Mouse (Mus musculus) MEL (cell line): Measurements from ENCODE around the gene Mup22. TPM values are rescaled to one million over a fixed set of nuclear protein-coding genes. Genes with fewer than 3 reads are reported as not detected.
"Not testable (repeated sequence)": the region's sequence is repeated elsewhere in the genome, so short reads cannot be mapped to it uniquely, and the experiment has no call there.

ENCODE experiments used
- DNase-seq: peaks from one replicate; pipeline ENCODE4 v3.0.0; 2011; ENCODE audit warnings: low read depth, low spot score
- H3K27ac ChIP-seq: 2 replicates; pipeline ENCODE4 v1.5.1; 2012; ENCODE audit warnings: low read depth, mild to moderate bottlenecking, control low read depth, low read length, moderate library complexity; ENCODE audit not compliant: control insufficient read depth
- H3K27me3 ChIP-seq, 2 experiments: fragments of 150-350 bp in 1 of 2; sonication (generic) in 1 of 2; 2 replicates each; pipeline ENCODE4 v1.6.1; 2012; ENCODE audit warnings: low read length in 2 of 2, mild to moderate bottlenecking in 2 of 2, improper control_type of control experiment in 1 of 2, moderate library complexity in 1 of 2; ENCODE audit not compliant: insufficient read depth in 2 of 2, control insufficient read depth in 1 of 2
- H3K36me3 ChIP-seq, 2 experiments: 2 replicates each; pipeline ENCODE4 v1.6.1; 2012 to 2014; ENCODE audit warnings: low read length in 2 of 2, improper control_type of control experiment in 1 of 2, inconsistent platforms in 1 of 2, mild to moderate bottlenecking in 1 of 2; ENCODE audit not compliant: insufficient read depth in 2 of 2, control insufficient read depth in 1 of 2
- H3K4me1 ChIP-seq, 2 experiments: fragments of 150-350 bp in 1 of 2; sonication (generic) in 1 of 2; 2 replicates each; pipeline ENCODE4 v1.6.1; 2012; ENCODE audit warnings: low read length in 2 of 2, improper control_type of control experiment in 1 of 2, mild to moderate bottlenecking in 1 of 2; ENCODE audit not compliant: insufficient read depth in 2 of 2, control insufficient read depth in 1 of 2
- H3K4me3 ChIP-seq, 2 experiments: fragments of 150-350 bp in 1 of 2; sonication (generic) in 1 of 2; 2 replicates each; pipeline ENCODE4 v1.5.1; 2012; ENCODE audit warnings: low read depth in 2 of 2, low read length in 2 of 2, mild to moderate bottlenecking in 2 of 2, moderate library complexity in 2 of 2, control low read depth in 1 of 2, improper control_type of control experiment in 1 of 2; ENCODE audit not compliant: control insufficient read depth in 1 of 2, insufficient read depth in 1 of 2
- H3K79me2 ChIP-seq: 2 replicates; pipeline ENCODE4 v1.6.1; 2012; ENCODE audit warnings: mild to moderate bottlenecking, low read length, moderate library complexity; ENCODE audit not compliant: control insufficient read depth, poor library complexity, insufficient read depth
- H3K9ac ChIP-seq: 2 replicates; pipeline ENCODE4 v1.6.1; 2012; ENCODE audit warnings: low read depth, mild to moderate bottlenecking, control low read depth, low read length, moderate library complexity; ENCODE audit not compliant: control insufficient read depth, poor library complexity, severe bottlenecking
- H3K9me3 ChIP-seq: fragments of 150-350 bp; sonication (generic); replicated peaks from 2 replicates; pipeline ENCODE4 v1.6.1; 2012; ENCODE audit warnings: mild to moderate bottlenecking, low read length, improper control_type of control experiment, moderate library complexity; ENCODE audit not compliant: insufficient read depth
- polyA plus RNA-seq, 2 experiments: library from polyadenylated mRNA; stranded (reverse) in 1 of 2; unstranded in 1 of 2; fragments of >175 nt in 1 of 2; fragments of >200 nt in 1 of 2; gene quantifications; 2 replicates each; pipeline versions ENCODE4 v1.2.1 to v1.2.4; 2012; ENCODE audit warnings: low replicate concordance in 2 of 2, low read depth in 1 of 2; ENCODE audit not compliant: insufficient read length in 2 of 2, insufficient read depth in 1 of 2, missing spikeins in 1 of 2
- total RNA-seq: library from RNA; depleted of rRNA; stranded (reverse); fragments of 300-350 nt; gene quantifications from 2 replicates; pipeline ENCODE4 v1.2.3, GENCODE M21; 2012; rRNA removed

The Mup22 gene
- total RNA-seq: not detected in 2 replicates
- polyA plus RNA-seq: not detected

DNA sequence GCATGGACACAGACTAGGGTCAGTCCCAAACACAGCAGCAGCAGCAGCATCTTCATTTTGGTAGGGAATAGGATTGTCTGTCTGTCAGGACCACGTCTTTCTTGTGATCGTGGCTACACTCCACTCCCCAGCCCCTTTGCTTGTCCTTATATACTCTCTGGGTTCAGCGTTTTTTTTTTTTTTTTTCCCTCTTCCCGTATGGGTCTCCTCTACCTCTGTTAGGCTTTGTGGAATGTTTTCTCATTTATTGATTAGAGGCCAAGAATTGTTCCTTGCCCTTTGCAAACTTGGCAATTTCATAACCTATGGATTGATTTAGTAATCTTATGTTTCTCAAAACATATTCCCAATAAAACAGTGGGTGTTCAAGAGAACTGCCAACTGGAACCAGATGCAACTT lies at the start of gene Mup22:
Mup22 (minus strand) TSS at position 101 of the 400 bp plus-strand sequence.
- H3K9me3 ChIP-seq, H3K9ac ChIP-seq, H3K4me1 ChIP-seq, H3K27me3 ChIP-seq, H3K4me3 ChIP-seq, H3K79me2 ChIP-seq, H3K36me3 ChIP-seq, H3K27ac ChIP-seq, DNase-seq: not testable (repeated sequence)

DNA sequence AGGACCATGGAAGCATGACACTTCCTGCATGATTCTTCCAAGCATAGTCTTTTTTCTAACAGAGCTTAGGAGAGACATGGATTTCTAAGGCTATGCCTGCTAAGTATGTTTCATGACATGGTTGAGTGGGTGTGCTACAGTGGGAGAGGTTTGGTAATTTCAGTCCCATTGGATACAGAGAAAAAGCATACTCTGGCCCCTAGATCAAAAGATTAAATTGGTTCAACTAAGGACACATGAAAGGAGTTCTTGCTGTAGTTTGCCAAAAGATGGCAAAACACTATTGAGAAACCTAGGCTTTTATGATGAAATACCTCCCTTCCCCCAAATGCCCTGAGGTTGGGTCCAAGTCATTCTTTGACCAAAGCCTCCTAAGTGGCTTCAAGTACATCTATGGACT lies 19.6 kb upstream of the Mup22 start:
- H3K9ac ChIP-seq, H3K36me3 ChIP-seq, H3K27me3 ChIP-seq, DNase-seq, H3K4me1 ChIP-seq, H3K27ac ChIP-seq, H3K9me3 ChIP-seq, H3K4me3 ChIP-seq, H3K79me2 ChIP-seq: not testable (repeated sequence)

Other genes starting within 250 kb of the Mup22 start
- not detected in 2 replicates for gene Mup10, start 239.3 kb downstream of the Mup22 start, total RNA-seq
- not detected for gene Mup10, start 239.3 kb downstream of the Mup22 start, polyA plus RNA-seq
- gene Mup11, start 159.1 kb downstream of the Mup22 start, total RNA-seq: not detected in 2 replicates
- not detected for gene Mup11, start 159.1 kb downstream of the Mup22 start, polyA plus RNA-seq
- gene Mup12, start 80.1 kb downstream of the Mup22 start, total RNA-seq: not detected in 2 replicates
- not detected for gene Mup12, start 80.1 kb downstream of the Mup22 start, polyA plus RNA-seq